Mouse (Mus musculus): ENCODE measurements around the gene Eif2b3.

- TF ChIP-seq POLR2A (IDR thresholded peaks at IDR 0.05; ENCODE audit: insufficient read length, low read depth) (no peak), TCF12 (IDR thresholded peaks at IDR 0.05; ENCODE audit: insufficient read depth, poor library complexity, severe bottlenecking) (no peak), USF1 (IDR thresholded peaks at IDR 0.05; ENCODE audit: low read depth) (no peak), TCF3 (IDR thresholded peaks at IDR 0.05; ENCODE audit: insufficient read length, low read depth) (no peak), MAX (IDR thresholded peaks at IDR 0.05; ENCODE audit: low read depth) (no peak), POLR2AphosphoS2 (IDR thresholded peaks at IDR 0.05; ENCODE audit: insufficient read length, low read depth) (no peak), MYOG (IDR thresholded peaks at IDR 0.05; ENCODE audit: control insufficient read depth in 1 of 3, insufficient read depth in 1 of 3, insufficient read length in 2 of 3, low read depth in 2 of 3) (no peak), CEBPB (IDR thresholded peaks at IDR 0.05; ENCODE audit: insufficient read depth, poor library complexity, severe bottlenecking) (no peak), E2F4 (IDR thresholded peaks at IDR 0.05; ENCODE audit: insufficient read depth) (no peak), SRF (IDR thresholded peaks at IDR 0.05; ENCODE audit: control insufficient read depth, insufficient read length, low read depth) (no peak)
These were observed 88.8 kb downstream of the Eif2b3 start for GRCm38 (mm10) chr4:117107813-117108523.
